Mouse (Mus musculus) megakaryocyte-erythroid progenitor cell, adult 5-6 weeks (primary cell): ENCODE measurements around the gene Oas1h. TPM values are rescaled to one million over a fixed set of nuclear protein-coding genes. Genes with fewer than 3 reads are reported as not detected.
"Not testable (repeated sequence)": the region's sequence is repeated elsewhere in the genome, so short reads cannot be mapped to it uniquely, and the experiment has no call there.

ENCODE experiments used
- ATAC-seq: replicated peaks from 2 replicates; pipeline ENCODE4 v1.8.0; 2016; ENCODE audit warnings: mild to moderate bottlenecking, inconsistent platforms; ENCODE audit not compliant: severe bottlenecking, poor library complexity, low FRiP score, low TSS enrichment
- total RNA-seq, 2 experiments: library from RNA; stranded (forward) in 1 of 2; stranded (reverse) in 1 of 2; fragments of 200-1000, 215-1000 nt in 1 of 2; fragments of >200 nt in 1 of 2; fragmentation: Nextera tagmentation in 1 of 2; gene quantifications; 2 replicates each; pipeline ENCODE4 v1.2.3; 2014 to 2017

Gene Oas1h
- total RNA-seq (2014; fragmentation: Nextera tagmentation): not detected in 2 replicates
- not detected in 2 replicates for total RNA-seq (2017)

DNA sequence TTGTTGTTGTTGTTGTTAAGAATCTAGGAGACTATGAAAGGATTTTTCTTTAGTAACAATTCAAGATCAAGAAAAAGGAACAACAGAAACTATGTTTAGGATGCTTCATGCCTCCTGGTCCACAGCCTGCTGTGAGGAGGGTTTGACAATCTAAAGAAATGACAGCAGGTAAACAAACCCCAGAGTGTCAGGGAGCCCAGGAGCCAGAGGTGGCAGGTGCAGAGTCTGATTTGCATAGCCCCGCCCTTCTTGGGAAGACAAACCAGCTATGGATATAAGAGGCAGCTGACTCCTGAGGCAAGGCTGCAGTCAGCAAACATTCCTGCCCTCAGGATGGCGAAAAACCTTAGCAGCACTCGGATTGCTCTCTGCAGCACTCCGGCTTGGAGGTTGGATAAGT is at the start of gene Oas1h:
Oas1h (plus strand) TSS at position 301 of the 400 bp plus-strand sequence.
- ATAC-seq: no peak

DNA sequence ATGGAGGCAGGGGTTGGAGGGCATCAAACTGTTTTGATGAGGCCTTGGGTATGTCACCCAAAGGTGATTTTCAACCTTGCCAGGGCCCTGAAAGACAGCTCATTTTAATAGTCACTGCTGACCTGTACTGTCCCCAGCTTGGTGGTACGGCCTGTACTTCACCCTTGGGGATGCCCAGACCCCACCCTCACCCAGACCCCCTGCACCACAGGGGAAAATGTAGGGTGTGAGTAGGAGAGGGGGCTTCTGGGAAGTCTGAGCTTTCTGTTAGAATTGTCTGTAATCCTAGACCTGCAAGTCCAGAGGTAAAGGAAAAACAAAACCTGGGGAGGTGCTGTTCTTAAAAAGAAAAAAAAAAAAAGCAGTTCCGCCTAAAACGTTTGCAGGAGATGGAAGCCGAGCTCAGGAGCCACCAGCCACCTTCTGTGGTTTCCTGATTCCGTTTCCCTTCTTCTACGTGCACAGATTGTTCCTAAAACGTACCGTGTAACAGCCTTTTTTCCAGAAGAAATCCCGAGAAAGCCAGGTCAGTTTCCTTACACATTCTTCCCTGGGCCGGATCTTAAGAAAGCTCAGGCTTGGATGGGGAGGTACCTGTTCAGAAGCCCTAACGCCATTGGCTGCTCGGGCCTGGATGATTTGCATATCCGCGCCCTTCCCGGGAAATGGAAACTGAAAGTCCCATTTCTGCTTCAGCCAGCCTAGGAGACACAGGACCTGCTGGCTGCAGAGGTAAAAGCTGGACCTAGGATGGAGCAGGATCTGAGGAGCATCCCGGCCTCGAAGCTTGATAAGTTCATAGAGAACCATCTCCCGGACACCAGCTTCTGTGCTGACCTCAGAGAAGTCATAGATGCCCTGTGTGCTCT is 49.0 kb upstream of the Oas1h start, which contains the start of gene Oas1c:
Oas1c (minus strand) TSS at position 564 of the 869 bp plus-strand sequence.
- peak; percentile 91 for ATAC-seq

DNA sequence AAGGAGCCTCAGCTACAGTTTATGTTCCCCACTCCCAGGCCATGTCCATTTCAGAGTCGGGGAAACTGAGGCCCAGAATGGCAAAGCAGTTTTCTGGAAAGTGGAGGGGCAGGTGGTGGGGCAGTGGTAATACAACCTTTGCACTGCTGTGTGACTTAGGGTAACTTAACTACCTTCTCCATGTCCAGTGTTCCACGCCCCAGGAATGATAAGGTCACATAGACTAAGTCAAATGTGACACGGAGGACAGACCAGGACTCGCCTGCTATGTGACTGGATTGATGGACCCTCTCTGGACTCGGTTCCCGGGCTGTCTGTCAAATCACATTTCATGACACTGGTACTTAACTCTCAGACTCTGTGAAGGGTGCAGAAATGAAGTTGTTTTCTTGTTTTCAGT is 48.2 kb upstream of the Oas1h start:
- 0 out of 2 replicates have a peak, but pooled peaks have one; percentile 16 for ATAC-seq

DNA sequence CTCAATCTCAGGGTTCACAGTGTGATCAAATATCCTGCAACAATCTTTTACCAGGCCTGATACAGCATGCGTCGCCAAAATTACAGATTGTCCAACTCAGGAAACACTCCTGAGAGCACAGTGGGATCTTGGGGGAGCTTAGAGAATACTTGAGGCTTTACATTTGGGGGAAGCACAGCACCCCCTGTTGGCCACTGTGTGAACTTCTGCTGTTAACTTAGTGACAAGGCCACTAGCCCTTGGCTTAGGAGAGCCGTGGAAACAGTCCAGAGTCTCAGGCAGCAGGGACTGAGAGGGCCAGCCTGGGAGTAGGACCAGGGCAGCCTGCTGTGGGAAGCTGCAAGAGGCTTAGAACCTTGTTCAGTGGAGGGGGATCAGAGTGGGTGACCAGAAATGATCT is 45.3 kb upstream of the Oas1h start:
- peak; percentile 31; the same call in 1 of the 2 replicates for ATAC-seq

DNA sequence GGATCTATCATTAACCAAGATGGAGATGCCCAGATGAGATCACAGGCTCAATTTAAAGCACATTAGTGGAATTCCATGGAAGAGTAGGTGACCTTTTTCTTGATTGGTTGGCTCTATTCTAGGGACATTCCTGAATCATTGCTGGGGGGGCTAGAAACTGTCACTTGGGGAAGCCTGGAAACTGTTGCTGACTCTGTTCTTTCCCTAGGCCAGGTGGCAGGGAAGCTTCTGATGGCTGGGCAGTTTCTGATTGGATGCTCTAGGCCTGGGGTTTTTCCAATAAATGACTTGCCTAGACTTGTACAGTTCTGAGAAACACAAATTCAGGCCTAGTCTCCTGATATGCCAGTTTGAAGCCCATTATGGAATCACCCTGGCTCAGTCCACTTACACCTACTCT is 42.2 kb upstream of the Oas1h start:
- no peak for ATAC-seq

DNA sequence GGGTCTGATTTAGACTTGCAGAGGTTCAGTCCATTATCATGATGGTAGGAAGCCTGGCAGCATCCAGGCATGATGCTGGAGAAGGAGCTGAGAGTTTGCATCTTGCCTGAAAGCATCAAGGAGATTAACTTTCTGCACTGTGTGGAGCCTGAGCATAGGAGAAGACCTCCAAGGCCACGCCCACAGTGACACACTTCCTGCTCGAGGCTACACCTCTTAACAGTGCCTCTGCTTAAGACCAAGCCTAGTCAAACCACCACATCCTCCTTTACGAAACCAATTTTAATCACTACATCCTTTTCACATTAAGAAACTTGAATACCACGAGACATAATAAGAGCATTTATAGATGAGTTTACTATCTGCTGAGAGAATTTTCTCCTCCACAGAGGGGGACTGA is 30.2 kb upstream of the Oas1h start:
- ATAC-seq: no peak

DNA sequence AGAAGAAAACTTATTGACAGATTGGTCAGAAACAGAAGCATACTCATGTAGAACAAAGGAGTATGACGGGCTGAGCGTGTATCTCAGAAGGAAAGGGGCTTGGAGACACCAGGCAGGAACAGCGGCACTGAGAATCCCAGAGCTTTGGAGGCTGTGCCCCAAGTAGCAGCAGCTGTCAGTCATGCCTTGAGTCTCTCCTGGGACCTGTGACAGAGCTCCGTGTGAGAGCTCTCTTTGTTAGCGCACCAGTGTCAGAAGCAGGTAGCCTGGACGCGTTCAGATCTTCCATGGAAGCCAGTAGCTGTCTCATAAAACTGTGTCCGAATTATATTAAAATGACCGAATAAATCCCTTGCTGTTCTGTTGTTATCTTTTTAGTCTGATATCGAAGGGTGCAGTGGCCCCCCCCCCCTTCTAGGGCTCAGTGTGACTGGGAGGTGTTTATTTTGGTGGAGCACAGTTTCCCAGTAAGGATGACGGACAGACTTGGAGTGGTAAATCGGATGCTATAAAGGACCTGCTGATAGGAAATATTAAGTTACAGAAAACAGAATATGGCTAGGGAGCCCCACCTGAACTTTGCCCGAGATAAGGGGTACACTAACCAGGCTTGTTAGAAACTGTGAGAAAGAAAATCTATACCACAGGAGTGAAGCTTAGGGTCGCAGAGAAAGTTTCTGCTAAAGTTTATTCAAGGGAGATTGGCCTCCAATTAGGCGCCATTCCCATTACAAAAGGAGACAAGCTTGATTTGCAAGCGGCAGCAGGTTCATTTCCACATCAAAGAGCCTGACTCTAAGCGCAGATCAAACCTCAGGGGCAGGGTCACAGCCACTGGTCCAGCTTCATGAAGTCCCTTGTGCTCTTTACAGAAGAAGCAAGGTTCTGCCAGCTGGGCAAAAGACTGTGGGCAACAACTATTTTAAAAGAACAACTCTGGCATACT is 27.6 kb upstream of the Oas1h start:
- no peak for ATAC-seq

DNA sequence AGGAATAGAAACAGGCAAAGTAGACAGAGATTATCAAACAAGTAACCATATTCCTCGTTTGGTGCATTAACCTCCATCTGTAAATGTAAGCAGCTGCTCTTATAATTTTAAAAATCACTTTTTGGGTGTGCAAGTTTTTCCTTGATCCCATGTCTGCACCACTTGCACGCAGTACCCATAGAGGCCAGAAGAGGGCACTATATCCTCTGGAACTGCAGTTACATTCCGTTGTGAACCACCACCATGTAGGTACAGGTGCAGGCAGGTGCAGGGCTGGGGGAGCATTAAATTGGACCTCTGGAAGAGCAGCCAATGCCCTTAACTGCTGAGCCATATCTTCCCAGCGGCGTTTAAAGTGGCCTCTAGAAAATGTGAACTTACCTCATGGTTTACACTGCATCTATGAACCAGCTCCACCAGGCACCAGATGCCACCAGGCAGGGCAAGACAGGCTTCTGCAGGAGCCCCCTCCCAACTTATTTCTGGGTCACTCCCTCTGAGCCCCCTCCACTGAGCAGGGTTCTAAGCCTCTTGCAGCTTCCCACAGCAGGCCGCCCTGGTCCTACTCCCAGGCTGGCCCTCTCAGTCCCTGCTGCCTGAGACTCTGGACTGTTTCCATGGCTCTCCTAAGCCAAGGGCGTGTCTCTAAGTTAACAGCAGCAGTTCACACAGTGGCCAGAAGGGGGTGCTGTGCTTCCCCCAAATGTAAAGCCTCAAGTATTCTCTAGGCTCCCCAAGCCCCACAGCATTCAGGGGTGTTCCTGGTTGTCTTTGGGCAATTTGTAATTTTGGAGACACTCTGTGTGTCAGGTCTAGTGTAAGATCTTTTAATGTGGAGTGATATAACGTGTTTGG is 24.3 kb upstream of the Oas1h start:
- ATAC-seq: peak; percentile 68

DNA sequence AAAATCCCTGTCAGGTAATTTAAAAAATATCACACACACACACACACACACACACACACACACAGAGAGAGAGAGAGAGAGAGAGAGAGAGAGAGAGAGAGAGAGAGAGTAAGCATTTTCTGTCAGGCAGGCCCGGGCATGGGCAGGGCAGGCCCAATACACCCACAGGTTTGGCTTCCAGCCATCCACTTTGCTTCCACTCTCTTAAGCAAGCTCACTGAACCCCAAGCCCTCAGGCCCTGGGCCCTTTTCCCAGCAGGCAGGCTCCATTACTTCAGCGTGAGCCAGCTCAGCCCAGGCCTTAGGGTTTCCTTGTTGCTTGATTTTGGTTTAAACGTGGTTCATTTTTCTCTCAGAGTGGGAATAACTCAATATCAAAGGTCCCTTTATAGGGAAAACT is 16.5 kb upstream of the Oas1h start:
- no peak for ATAC-seq

DNA sequence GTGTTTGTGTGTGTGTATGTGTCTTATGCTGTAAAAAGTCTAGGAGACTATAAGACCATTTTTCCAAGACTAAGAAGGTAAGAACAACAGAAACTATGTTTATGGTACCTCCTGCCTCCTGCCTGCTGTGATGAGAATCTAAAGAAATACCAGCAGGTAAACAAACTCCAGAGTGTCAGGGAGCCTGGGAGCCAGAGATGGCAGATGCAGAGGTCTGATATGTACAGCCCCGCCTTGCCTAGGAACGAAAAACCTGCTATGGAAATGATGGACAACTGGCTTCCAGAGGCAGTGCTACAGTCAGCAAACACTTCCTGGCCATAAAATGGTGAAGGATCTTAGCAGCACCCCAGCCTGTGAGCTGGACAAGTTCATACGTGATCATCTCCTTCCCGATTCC is 14.2 kb upstream of the Oas1h start, which contains the start of gene Oas1f:
Oas1f (plus strand) TSS at position 301 of the 400 bp plus-strand sequence.
- ATAC-seq: no peak

DNA sequence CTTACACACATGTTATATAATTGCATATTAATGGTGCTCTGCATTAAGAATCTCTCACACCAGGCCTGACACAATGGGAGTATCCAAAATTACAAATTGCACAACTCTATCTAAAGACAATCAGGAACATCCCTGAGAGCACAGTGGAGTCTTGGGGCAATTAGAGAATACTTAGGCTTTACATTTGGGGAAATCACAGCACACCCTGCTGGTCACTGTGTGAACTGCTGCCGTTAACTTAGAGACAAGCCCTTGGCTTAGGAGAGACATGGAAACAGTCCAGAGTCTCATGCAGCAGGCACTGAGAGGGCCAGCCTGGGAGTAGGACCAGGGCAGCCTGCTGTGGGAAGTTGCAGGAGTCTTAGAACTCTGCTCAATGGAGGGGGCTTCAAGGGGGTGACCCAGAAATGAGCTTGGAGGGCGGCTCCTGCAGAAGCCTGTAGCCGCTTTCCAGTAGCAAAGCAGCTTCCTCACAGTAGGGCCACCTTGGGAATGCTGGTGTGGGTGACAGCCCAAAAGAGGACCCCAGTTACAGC is 11.6 kb upstream of the Oas1h start:
- ATAC-seq: peak; percentile 74; the same call in 1 of the 2 replicates

DNA sequence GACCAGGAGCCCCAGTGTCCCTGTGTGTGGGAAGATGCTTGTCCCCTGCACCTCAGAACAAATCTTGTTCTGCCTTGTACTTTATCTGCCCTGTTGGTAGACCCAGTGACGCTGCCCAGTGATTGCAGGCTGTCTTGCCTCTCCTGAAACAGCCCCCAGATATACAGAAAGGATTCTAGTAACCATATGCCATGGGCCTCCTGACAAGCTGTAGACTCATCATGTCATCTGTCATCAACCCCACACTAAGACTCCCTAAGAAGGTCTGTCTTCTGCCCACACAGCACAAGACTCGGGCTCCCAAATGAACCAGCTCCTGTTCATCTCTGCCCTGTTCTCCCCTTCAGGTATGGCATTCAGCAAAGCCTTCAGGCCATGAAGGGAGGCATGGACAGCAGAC is 2.0 kb upstream of the Oas1h start:
- ATAC-seq: no peak

DNA sequence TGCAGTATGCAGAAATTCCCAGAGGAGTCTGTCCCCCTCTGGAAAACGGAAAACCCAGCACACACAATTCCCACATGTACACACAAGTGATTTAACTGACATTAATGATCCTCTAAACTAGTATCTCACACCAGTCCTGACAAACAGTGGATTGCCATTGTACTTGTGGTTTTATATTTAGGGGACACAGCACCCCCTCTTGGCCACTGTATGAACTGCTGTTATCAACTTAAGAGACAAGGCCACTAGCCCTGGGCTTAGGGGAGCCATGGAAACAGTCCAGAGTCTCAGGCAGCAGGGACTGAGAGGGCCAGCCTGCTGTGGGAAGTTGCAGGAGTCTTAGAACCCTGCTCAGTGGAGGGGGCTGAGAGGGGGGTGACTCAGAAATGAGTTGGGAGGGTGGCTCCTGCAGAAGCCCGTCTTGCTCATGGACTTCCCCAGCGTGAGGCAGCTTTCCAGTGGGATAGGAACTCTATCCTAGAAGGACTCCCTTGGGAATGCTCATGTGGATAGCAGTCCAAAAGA is 4.2 kb downstream of the Oas1h start:
- ATAC-seq: peak; percentile 70; the same call in 1 of the 2 replicates

DNA sequence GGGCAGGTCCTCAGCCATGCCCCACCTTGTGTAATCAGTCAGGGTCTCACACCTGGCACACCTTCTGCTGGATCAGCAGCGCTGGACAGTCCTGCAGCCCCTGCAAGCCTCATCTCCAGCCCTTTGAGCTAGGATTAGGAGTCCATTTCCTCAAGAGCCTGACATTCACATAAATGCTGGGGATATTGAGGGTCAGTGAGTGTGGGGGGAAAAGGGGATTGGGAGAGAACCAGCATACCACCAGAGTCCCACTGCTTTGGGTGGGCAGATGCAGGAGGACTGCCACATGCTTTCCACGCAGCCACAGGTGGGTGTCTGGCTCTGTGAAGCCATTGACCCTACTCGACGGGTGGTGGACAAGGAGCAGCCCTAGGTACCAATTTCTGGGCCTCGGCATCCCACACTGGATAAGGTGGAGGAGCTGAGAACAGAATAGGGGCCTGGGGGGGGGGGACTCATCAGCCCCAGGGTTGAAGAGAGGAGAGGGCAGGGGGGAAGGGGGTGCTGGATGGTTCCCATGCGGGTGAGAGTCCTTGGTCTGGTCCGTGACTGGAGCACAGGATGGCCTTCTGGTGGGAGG is 8.3 kb downstream of the Oas1h start:
- no peak for ATAC-seq

DNA sequence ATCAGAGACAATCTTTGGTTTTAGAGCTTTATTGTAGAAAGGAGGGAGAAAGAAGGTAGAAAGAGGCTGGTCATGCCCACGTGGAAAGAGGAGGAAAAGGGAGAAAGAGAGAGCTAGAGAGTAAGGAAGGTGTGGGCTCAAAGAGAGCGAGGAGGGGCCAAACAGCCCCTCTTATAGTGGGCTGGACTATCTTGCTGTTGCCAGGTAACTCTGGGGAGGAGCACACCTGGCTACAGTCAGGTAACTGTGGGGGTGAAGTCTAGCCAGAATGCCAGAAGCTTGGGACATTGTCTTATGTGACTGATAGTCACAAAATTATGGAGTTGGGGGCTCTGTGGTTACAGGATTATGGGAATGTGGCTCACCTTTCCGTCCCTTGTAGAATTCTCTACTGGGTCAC is 8.9 kb downstream of the Oas1h start:
- ATAC-seq: no peak

DNA sequence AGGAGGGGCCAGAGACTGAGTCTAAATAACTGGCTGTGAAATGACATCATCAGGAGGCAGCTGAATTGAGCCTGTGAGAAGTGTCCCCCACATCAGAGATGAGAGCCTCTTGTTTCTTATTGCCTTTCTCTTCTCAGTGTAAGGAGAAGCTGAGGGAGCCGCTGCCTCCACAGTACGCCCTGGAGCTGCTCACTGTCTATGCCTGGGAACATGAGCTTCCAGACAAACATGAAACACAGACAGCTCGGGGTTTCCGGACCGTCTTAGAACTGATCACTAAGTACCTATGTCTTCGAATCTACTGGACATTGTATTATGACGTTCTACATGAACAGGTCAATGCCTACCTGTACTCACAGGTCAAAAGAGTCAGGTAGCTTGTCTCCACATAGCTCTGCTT is 9.6 kb downstream of the Oas1h start:
- no peak for ATAC-seq

DNA sequence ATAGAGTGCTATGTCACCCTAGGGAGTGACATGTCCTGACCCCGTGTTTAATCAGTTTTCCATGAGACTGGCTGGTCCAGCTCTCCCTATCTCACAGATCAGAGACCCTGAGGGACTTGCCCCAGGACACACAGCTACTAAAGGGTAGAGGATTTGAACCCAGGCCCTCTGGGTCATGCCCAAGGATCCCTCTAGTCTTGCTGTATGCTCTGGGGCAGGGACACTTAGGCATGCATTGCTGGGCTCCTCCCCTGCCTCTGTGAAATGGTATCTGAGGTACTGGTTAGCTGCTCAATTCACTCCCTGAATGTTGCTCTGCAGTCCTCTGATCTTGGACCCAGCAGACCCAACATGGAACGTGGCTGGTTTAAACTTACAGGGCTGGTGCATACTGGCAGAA is 10.2 kb downstream of the Oas1h start:
- ATAC-seq: no peak

DNA sequence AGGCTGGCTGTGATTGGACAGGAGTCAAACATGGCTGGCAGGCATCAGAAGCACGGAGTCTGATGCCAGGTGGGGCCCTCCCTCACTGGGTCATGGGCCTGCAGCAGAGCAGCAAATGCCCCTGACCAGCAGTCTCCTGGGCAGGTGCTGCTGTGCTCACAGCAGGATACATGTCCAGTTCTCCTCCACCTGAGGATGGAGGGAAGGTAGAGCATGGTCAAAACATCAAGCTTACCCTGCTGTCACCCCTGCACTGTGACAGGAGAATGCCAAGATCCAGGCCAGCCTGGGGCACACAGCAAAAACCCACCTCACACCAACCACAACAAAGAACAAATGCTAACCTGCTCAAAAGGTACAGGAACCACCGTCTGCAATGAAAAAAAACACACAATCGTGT is 15.6 kb downstream of the Oas1h start:
- not testable (repeated sequence) for ATAC-seq
